Mouse (Mus musculus): ENCODE measurements around the gene Mepce.

DNA sequence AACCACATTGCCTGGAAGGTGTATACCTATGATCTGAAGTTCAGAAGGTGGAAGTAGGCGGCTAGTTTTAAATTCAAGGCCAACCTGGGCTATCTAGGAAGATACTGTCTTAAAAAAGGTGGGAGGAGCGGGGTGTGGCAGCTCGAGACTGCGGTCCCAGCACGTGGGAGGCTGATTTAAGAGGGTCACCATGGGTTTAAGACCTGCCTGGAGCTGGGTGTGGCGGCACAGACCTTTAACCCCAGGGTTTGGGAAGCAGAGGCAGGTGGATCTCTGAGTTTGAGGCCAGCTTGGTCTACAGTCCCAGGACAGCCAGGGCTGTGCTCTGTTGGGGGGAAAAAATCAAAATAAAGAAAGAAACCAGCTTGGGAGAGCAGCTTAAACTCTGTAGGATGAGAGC, 35.5 kb downstream of the Mepce start:
- no peak for TF ChIP-seq CTCF (IDR thresholded peaks at IDR 0.05; ENCODE audit: borderline replicate concordance, insufficient read depth, low read depth, low read length)
- no peak for TF ChIP-seq POLR2A (IDR thresholded peaks at IDR 0.05; ENCODE audit: borderline replicate concordance, insufficient read depth, low read length)

Measured in cerebellum, adult 2 months (tissue).